Mouse (Mus musculus) layer of hippocampus, postnatal 14 days (tissue): Measurements from ENCODE around the gene Foxk2. TPM values are rescaled to one million over a fixed set of nuclear protein-coding genes. Genes with fewer than 3 reads are reported as not detected.
"Not testable (repeated sequence)": the region's sequence is repeated elsewhere in the genome, so short reads cannot be mapped to it uniquely, and the experiment has no call there.

ENCODE experiments used
- DNase-seq, 2 experiments: peaks; one replicate each; pipeline ENCODE4 v3.0.0; 2021 to 2022; ENCODE audit warnings: low spot score in 2 of 2, mixed read lengths in 1 of 2
- total RNA-seq, 2 experiments: library from RNA; stranded (reverse); gene quantifications; 2 replicates each; pipeline ENCODE4 v1.2.3; 2021

The Foxk2 gene
- total RNA-seq, 2 experiments from 2014 or later: 95.9 to 97.3 TPM

- DNase-seq: no peak
Measured at GRCm38 (mm10) chr11:121277516-121277915, 17.7 kb downstream of the Foxk2 start.

- DNase-seq: no peak
Measured at GRCm38 (mm10) chr11:121278011-121278410, 18.2 kb downstream of the Foxk2 start.

- DNase-seq: no peak
Measured at GRCm38 (mm10) chr11:121282911-121283310, 23.1 kb downstream of the Foxk2 start.

- DNase-seq: no peak
Measured at GRCm38 (mm10) chr11:121289859-121290258, 30.1 kb downstream of the Foxk2 start.

GRCm38 (mm10) chr11:121294771-121295170 lies 35.0 kb downstream of the Foxk2 start:
- DNase-seq: no peak

- DNase-seq: no peak
Measured at GRCm38 (mm10) chr11:121298493-121298892, 38.7 kb downstream of the Foxk2 start.

GRCm38 (mm10) chr11:121300265-121300664 lies 40.5 kb downstream of the Foxk2 start:
- no peak for DNase-seq

GRCm38 (mm10) chr11:121305371-121305770 lies 45.6 kb downstream of the Foxk2 start:
- DNase-seq: no peak

- no peak for DNase-seq
Measured at GRCm38 (mm10) chr11:121306608-121307007, 46.8 kb downstream of the Foxk2 start.

- not testable (repeated sequence) for DNase-seq
Measured at GRCm38 (mm10) chr11:121307712-121308111, 47.9 kb downstream of the Foxk2 start.

- DNase-seq: no peak
Measured at GRCm38 (mm10) chr11:121326034-121326433, 66.2 kb downstream of the Foxk2 start.

- DNase-seq: no peak
Measured at GRCm38 (mm10) chr11:121326681-121327080, 66.9 kb downstream of the Foxk2 start.

GRCm38 (mm10) chr11:121328206-121328605 lies 68.4 kb downstream of the Foxk2 start:
- DNase-seq: no peak

GRCm38 (mm10) chr11:121328619-121329018 lies 68.8 kb downstream of the Foxk2 start:
- DNase-seq: no peak

- DNase-seq: no peak
Measured at GRCm38 (mm10) chr11:121331641-121332040, 71.9 kb downstream of the Foxk2 start.

GRCm38 (mm10) chr11:121339647-121340046 lies 79.9 kb downstream of the Foxk2 start:
- DNase-seq: no peak

- DNase-seq: no peak
Measured at GRCm38 (mm10) chr11:121340287-121340686, 80.5 kb downstream of the Foxk2 start.

- DNase-seq: not testable (repeated sequence)
Measured at GRCm38 (mm10) chr11:121342423-121342822, 82.6 kb downstream of the Foxk2 start.

GRCm38 (mm10) chr11:121347036-121347435 lies 87.2 kb downstream of the Foxk2 start:
- no peak for DNase-seq

- DNase-seq: no peak
Measured at GRCm38 (mm10) chr11:121348166-121348565, 88.4 kb downstream of the Foxk2 start.

- DNase-seq: not testable (repeated sequence)
Measured at GRCm38 (mm10) chr11:121348727-121349126, 88.9 kb downstream of the Foxk2 start.

GRCm38 (mm10) chr11:121353326-121354090 lies 93.7 kb downstream of the Foxk2 start:
- DNase-seq: peak in 1 of 2 experiments; percentile 22

GRCm38 (mm10) chr11:121354091-121354707 lies 94.4 kb downstream of the Foxk2 start, which contains the start of gene Wdr45b:
Wdr45b (minus strand) TSS chr11:121354445.
- DNase-seq: peak; percentile 98 to 99
